Mouse (Mus musculus) bone marrow, adult 2 months (tissue): ENCODE measurements at regions not wholly inside any gene's neighbourhood (a gene's known extent, or its start where the extent isn't known, plus 50 kb on each side); places are given as distances from the start of the nearest gene placed in this dataset.

Source experiments
- CTCF ChIP-seq: fragments of 200-500 bp; IDR thresholded peaks from 2 replicates; pipeline ENCODE4 v1.5.1; 2011; ENCODE audit warnings: low read length, control low read depth; ENCODE audit not compliant: control insufficient read depth, insufficient read depth
- POLR2A ChIP-seq: fragments of 200-500 bp; IDR thresholded peaks from 2 replicates; pipeline ENCODE4 v1.6.1; 2011; ENCODE audit warnings: low read depth, mild to moderate bottlenecking, control low read depth, low read length, borderline replicate concordance; ENCODE audit not compliant: control insufficient read depth

DNA sequence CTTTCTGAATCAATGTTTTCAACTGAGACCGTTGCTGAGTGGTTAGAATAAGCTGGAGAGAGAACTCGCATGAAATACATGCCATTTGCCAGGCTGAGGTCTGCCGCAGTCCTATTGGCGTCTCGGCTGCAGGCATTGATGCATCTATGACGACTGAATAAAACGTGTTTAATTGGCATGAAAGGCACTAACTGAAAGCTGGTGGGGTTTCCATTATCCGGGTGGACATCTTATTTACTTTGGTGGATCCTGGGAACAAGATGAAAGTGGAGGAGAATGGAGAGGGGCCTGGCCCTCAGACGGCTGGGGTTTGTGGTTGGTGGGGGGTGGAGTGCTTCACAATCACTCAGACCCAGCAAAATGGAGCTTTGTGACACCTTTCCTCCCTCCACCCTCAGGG, 81.2 kb downstream of the Gm12689 start:
- TF ChIP-seq CTCF (no peak), POLR2A (no peak)
